Mouse (Mus musculus) cortical plate, adult 2 months (tissue): ENCODE results near the gene D16Ertd472e.

ENCODE experiments used
- CTCF ChIP-seq: fragments of 200-500 bp; IDR thresholded peaks from 2 replicates; pipeline ENCODE4 v1.5.1; 2011; ENCODE audit warnings: mild to moderate bottlenecking, control low read depth, low read length; ENCODE audit not compliant: insufficient read depth; ENCODE audit errors: extremely low read depth
- POLR2A ChIP-seq: fragments of 200-500 bp; IDR thresholded peaks from 2 replicates; pipeline ENCODE4 v1.6.1; 2011; ENCODE audit warnings: mild to moderate bottlenecking, low read length, control low read depth; ENCODE audit not compliant: insufficient read depth; ENCODE audit errors: extremely low read depth

GRCm38 (mm10) chr16:78564110-78564821 is 12.2 kb downstream of the D16Ertd472e start:
- no peak for TF ChIP-seq POLR2A
- no peak for TF ChIP-seq CTCF
